Mouse (Mus musculus) c-Kit-positive CD71-positive TER-119-positive erythroid progenitor cells, embryonic 14.5 days (primary cell): ENCODE results near the gene Zfp687.

ENCODE experiments used
- DNase-seq: peaks from one replicate; pipeline ENCODE4 v3.0.0-alpha.2; 2013; ENCODE audit warnings: low spot score

Gene Zfp687

GRCm38 (mm10) chr3:94960322-94960721, 54.9 kb downstream of the Zfp687 start:
- no peak for DNase-seq

- DNase-seq, result no peak
Observed at GRCm38 (mm10) chr3:94959871-94960270, 55.4 kb downstream of the Zfp687 start.

- DNase-seq, result no peak
Observed at GRCm38 (mm10) chr3:94958295-94958694, 57.0 kb downstream of the Zfp687 start.
